Mouse (Mus musculus): ENCODE results near the gene Itga2. TPM values are rescaled to one million over a fixed set of nuclear protein-coding genes. Genes with fewer than 3 reads are reported as not detected.

Itga2 gene
- polyA plus RNA-seq (2015; fragmentation: Nextera tagmentation; extraction: Ambion mirVana) = 3.4 and 4.2 TPM in 2 replicates

GRCm38 (mm10) chr13:114931775-114932294 lies at the start of gene Itga2:
Itga2 (minus strand) TSS chr13:114932100.

GRCm38 (mm10) chr13:114817751-114818360 lies 114.0 kb downstream of the Itga2 start, which contains the start of gene Mocs2:
Mocs2 (plus strand) TSS chr13:114818236.

Other genes with a start within 250 kb of the Itga2 start
- 41.4 and 46.4 TPM in 2 replicates for gene Mocs2, start 113.9 kb downstream of the Itga2 start, polyA plus RNA-seq (2015; fragmentation: Nextera tagmentation; extraction: Ambion mirVana)
- gene Pelo, start 158.1 kb upstream of the Itga2 start, polyA plus RNA-seq (2015; fragmentation: Nextera tagmentation; extraction: Ambion mirVana) = 7.3 and 7.8 TPM in 2 replicates
- 5.6 and 6.8 TPM in 2 replicates for gene Gm49395, start 169.8 kb upstream of the Itga2 start, polyA plus RNA-seq (2015; fragmentation: Nextera tagmentation; extraction: Ambion mirVana)
- gene Itga1, start 169.9 kb upstream of the Itga2 start, polyA plus RNA-seq (2015; fragmentation: Nextera tagmentation; extraction: Ambion mirVana) = 10.5 and 12.8 TPM in 2 replicates

Measured in spleen, postnatal 0 days (tissue).